Mouse (Mus musculus): ENCODE measurements around the gene Pofut2. TPM values are rescaled to one million over a fixed set of nuclear protein-coding genes. Genes with fewer than 3 reads are reported as not detected.

The Pofut2 gene
- total RNA-seq, 2 experiments from 2014 or later = 39.9 to 45.1 TPM

- intact Hi-C loops (cut with DNase I) = no loop called here
- DNase-seq (ENCODE audit: low spot score) = no peak
These were observed 29.1 kb upstream of the Pofut2 start for GRCm38 (mm10) chr10:77229609-77230595.

GRCm38 (mm10) chr10:77231861-77232755, 26.9 kb upstream of the Pofut2 start:
- no peak for DNase-seq (ENCODE audit: low spot score)
- intact Hi-C loops (cut with DNase I) = no loop called here

- intact Hi-C loops (cut with DNase I) = no loop called here
- DNase-seq (ENCODE audit: low spot score) = no peak
These were observed 25.8 kb upstream of the Pofut2 start for GRCm38 (mm10) chr10:77233230-77233629.

- intact Hi-C loops (cut with DNase I) = no loop called here
- no peak for DNase-seq (ENCODE audit: low spot score)
These were observed 23.9 kb upstream of the Pofut2 start for GRCm38 (mm10) chr10:77234991-77235616.

GRCm38 (mm10) chr10:77237795-77238580, 21.0 kb upstream of the Pofut2 start:
- DNase-seq (ENCODE audit: low spot score) = no peak
- intact Hi-C loops (cut with DNase I) = no loop called here

- no peak for DNase-seq (ENCODE audit: low spot score)
- intact Hi-C loops (cut with DNase I) = no loop called here
These were observed 18.3 kb upstream of the Pofut2 start for GRCm38 (mm10) chr10:77240764-77241163.

GRCm38 (mm10) chr10:77242396-77242795, 16.6 kb upstream of the Pofut2 start:
- intact Hi-C loops (cut with DNase I) = no loop called here
- no peak for DNase-seq (ENCODE audit: low spot score)

- no peak for DNase-seq (ENCODE audit: low spot score)
- intact Hi-C loops (cut with DNase I) = no loop called here
These were observed 16.1 kb upstream of the Pofut2 start for GRCm38 (mm10) chr10:77242871-77243270.

GRCm38 (mm10) chr10:77243572-77244161, 15.4 kb upstream of the Pofut2 start:
- intact Hi-C loops (cut with DNase I) = no loop called here
- DNase-seq (ENCODE audit: low spot score) = no peak

- intact Hi-C loops (cut with DNase I) = loop anchor here (5.0 kb wide), 1 partner anchor 32 kb away; no protein-coding TSS in a partner anchor
- DNase-seq (ENCODE audit: low spot score) = no peak
These were observed 14.2 kb upstream of the Pofut2 start for GRCm38 (mm10) chr10:77244777-77245176.

GRCm38 (mm10) chr10:77247048-77247447, 12.0 kb upstream of the Pofut2 start:
- DNase-seq (ENCODE audit: low spot score) = no peak
- intact Hi-C loops (cut with DNase I) = loop anchor here (5.0 kb wide), 1 partner anchor 35 kb away; no protein-coding TSS in a partner anchor

- DNase-seq (ENCODE audit: low spot score) = no peak
- intact Hi-C loops (cut with DNase I) = loop anchor here (5.0 kb wide), 1 partner anchor 35 kb away; no protein-coding TSS in a partner anchor
These were observed 11.3 kb upstream of the Pofut2 start for GRCm38 (mm10) chr10:77247707-77248106.

GRCm38 (mm10) chr10:77251223-77251783, 7.7 kb upstream of the Pofut2 start:
- intact Hi-C loops (cut with DNase I) = loop anchor here (2.0 kb wide), 1 partner anchor 167 kb away; no protein-coding TSS in a partner anchor
- DNase-seq (ENCODE audit: low spot score) = no peak

GRCm38 (mm10) chr10:77251784-77252539, 7.1 kb upstream of the Pofut2 start:
- peak; percentile 57 for DNase-seq (ENCODE audit: low spot score)
- intact Hi-C loops (cut with DNase I) = loop anchor here (2.0 kb wide), 2 partner anchors 167 to 417 kb away; no protein-coding TSS in a partner anchor

- peak; percentile 44 for DNase-seq (ENCODE audit: low spot score)
- intact Hi-C loops (cut with DNase I) = loop anchor here (1.0 to 2.0 kb wide), 2 partner anchors 122 to 418 kb away; no protein-coding TSS in a partner anchor
These were observed 6.2 kb upstream of the Pofut2 start for GRCm38 (mm10) chr10:77252790-77253189.

- no peak for DNase-seq (ENCODE audit: low spot score)
- intact Hi-C loops (cut with DNase I) = no loop called here
These were observed 3.8 kb upstream of the Pofut2 start for GRCm38 (mm10) chr10:77255231-77255630.

- intact Hi-C loops (cut with DNase I) = no loop called here
- DNase-seq (ENCODE audit: low spot score) = no peak
These were observed 3.3 kb upstream of the Pofut2 start for GRCm38 (mm10) chr10:77255676-77256075.
